Mouse (Mus musculus) stomach, embryonic 16.5 days (tissue): ENCODE data around the gene Rab11fip3. TPM values are rescaled to one million over a fixed set of nuclear protein-coding genes. Genes with fewer than 3 reads are reported as not detected.

Source experiments
- ATAC-seq: fragments of 200-750 bp; cut with Nextera tagmentation; 2 replicates; pipeline ENCODE4 v1.8.0; 2017; ENCODE audit warnings: moderate number of reproducible peaks, moderate TSS enrichment; ENCODE audit not compliant: insufficient read depth, low FRiP score
- H3K27ac ChIP-seq: fragments of 300-500 bp; sonication (generic); 2 replicates; pipeline ENCODE4 v1.5.1; 2014; ENCODE audit warnings: low read length
- H3K27me3 ChIP-seq: fragments of 300-500 bp; sonication (generic); 2 replicates; pipeline ENCODE4 v1.6.1; 2014; ENCODE audit warnings: low read length, control low read depth, mixed read lengths; ENCODE audit not compliant: control insufficient read depth, insufficient read depth
- H3K36me3 ChIP-seq: fragments of 300-500 bp; sonication (generic); 2 replicates; pipeline ENCODE4 v1.6.1; 2014; ENCODE audit warnings: low read length; ENCODE audit not compliant: control insufficient read depth, insufficient read depth
- H3K4me1 ChIP-seq: fragments of 300-500 bp; sonication (generic); 2 replicates; pipeline ENCODE4 v1.6.1; 2014; ENCODE audit warnings: low read length, control low read depth, mixed read lengths; ENCODE audit not compliant: control insufficient read depth, insufficient read depth
- H3K4me2 ChIP-seq: fragments of 300-500 bp; sonication (generic); 2 replicates; pipeline ENCODE4 v1.6.1; 2014; ENCODE audit warnings: low read depth, low read length, mixed read lengths
- H3K4me3 ChIP-seq: fragments of 300-500 bp; sonication (generic); replicated peaks from 2 replicates; pipeline ENCODE4 v1.5.1; 2014; ENCODE audit warnings: mild to moderate bottlenecking, low read length
- H3K9ac ChIP-seq: fragments of 300-500 bp; sonication (generic); 2 replicates; pipeline ENCODE4 v1.6.1; 2014; ENCODE audit warnings: low read length
- H3K9me3 ChIP-seq: fragments of 300-500 bp; sonication (generic); replicated peaks from 2 replicates; pipeline ENCODE4 v1.6.1; 2016; ENCODE audit warnings: low read length, control low read depth; ENCODE audit not compliant: control insufficient read depth
- WGBS: fragments of 180-500 bp; shearing (Covaris S2); extraction: QIAGEN DNeasy Blood & Tissue Kit; methylation state at CpG from one replicate; pipeline ENCODE4 v1.1.7; 2014; 5-methylcytosine and 5-hydroxymethylcytosine counted together
- polyA plus RNA-seq: library from polyadenylated mRNA; unstranded; fragments of >200 nt; fragmentation: Nextera tagmentation; extraction: Ambion mirVana; gene quantifications from 2 replicates; pipeline ENCODE4 v1.2.1, GENCODE M21; 2015

Rab11fip3 gene
- polyA plus RNA-seq, 1 experiment from 2014 or later, result 6.9 TPM

- H3K4me2 ChIP-seq, result no peak overlapping the region
- no peaks in the 10 kb centered on the region for H3K27me3 ChIP-seq
- no peak overlapping the region for H3K9ac ChIP-seq
- WGBS, result 93% methylated on average over 9 of the region's 9 CpGs
- no peak overlapping the region for H3K27ac ChIP-seq
- H3K9me3 ChIP-seq, result no peaks in the 10 kb centered on the region
- ATAC-seq, result no peak
- no peaks in the 10 kb centered on the region for H3K4me1 ChIP-seq
- no peak overlapping the region for H3K4me3 ChIP-seq
- H3K36me3 ChIP-seq, result no peaks in the 10 kb centered on the region
Observed at GRCm38 (mm10) chr17:26024674-26025073, 44.7 kb downstream of the Rab11fip3 start.

- Histone ChIP-seq H3K27me3 (no peaks in the 10 kb centered on the region), H3K4me1 (no peaks in the 10 kb centered on the region), H3K9ac (no peak overlapping the region), H3K9me3 (no peaks in the 10 kb centered on the region), H3K4me3 (no peak overlapping the region), H3K27ac (no peak overlapping the region), H3K4me2 (no peak overlapping the region), H3K36me3 (no peaks in the 10 kb centered on the region)
- WGBS, result 89% methylated on average over 8 of the region's 8 CpGs
- ATAC-seq, result no peak
Observed at GRCm38 (mm10) chr17:26023966-26024365, 45.4 kb downstream of the Rab11fip3 start.

GRCm38 (mm10) chr17:26023181-26023580 lies 46.2 kb downstream of the Rab11fip3 start:
- H3K36me3 ChIP-seq, result no peaks in the 10 kb centered on the region
- H3K9me3 ChIP-seq, result no peaks in the 10 kb centered on the region
- H3K4me1 ChIP-seq, result no peaks in the 10 kb centered on the region
- H3K4me3 ChIP-seq, result no peak overlapping the region
- ATAC-seq, result no peak
- H3K27ac ChIP-seq, result no peak overlapping the region; the same call in 1 of the 2 replicates
- no peak overlapping the region for H3K4me2 ChIP-seq
- 86% methylated on average over 5 of the region's 5 CpGs for WGBS
- no peak overlapping the region for H3K9ac ChIP-seq
- H3K27me3 ChIP-seq, result no peaks in the 10 kb centered on the region

GRCm38 (mm10) chr17:26021728-26022341 lies 47.5 kb downstream of the Rab11fip3 start:
- 0 out of 2 replicates have a peak overlapping the region, but pooled peaks have one; percentile 7 for H3K9ac ChIP-seq
- peak; percentile 25; the same call in 1 of the 2 replicates for ATAC-seq
- WGBS, result 62% methylated on average over 9 of the region's 9 CpGs
- H3K4me3 ChIP-seq, result no peak overlapping the region
- H3K4me2 ChIP-seq, result no peak overlapping the region
- peak overlapping the region; percentile 30; the same call in 1 of the 2 replicates for H3K27ac ChIP-seq
- H3K36me3 ChIP-seq, result no peaks in the 10 kb centered on the region
- H3K27me3 ChIP-seq, result no peaks in the 10 kb centered on the region
- H3K9me3 ChIP-seq, result no peaks in the 10 kb centered on the region
- H3K4me1 ChIP-seq, result no peaks in the 10 kb centered on the region

- no peak overlapping the region for H3K9ac ChIP-seq
- ATAC-seq, result no peak
- 78% methylated on average over 7 of the region's 7 CpGs for WGBS
- H3K27me3 ChIP-seq, result no peaks in the 10 kb centered on the region
- H3K9me3 ChIP-seq, result no peaks in the 10 kb centered on the region
- H3K27ac ChIP-seq, result no peak overlapping the region
- H3K4me3 ChIP-seq, result no peak overlapping the region
- no peak overlapping the region for H3K4me2 ChIP-seq
- no peaks in the 10 kb centered on the region for H3K36me3 ChIP-seq
- no peaks in the 10 kb centered on the region for H3K4me1 ChIP-seq
Observed at GRCm38 (mm10) chr17:26020848-26021347, 48.5 kb downstream of the Rab11fip3 start.

- Histone ChIP-seq H3K9ac (no peak overlapping the region), H3K4me3 (no peak overlapping the region), H3K9me3 (no peaks in the 10 kb centered on the region), H3K27me3 (no peaks in the 10 kb centered on the region), H3K36me3 (peaks cover 3% of the 10 kb centered on the region; the same call in 1 of the 2 replicates), H3K4me1 (no peaks in the 10 kb centered on the region), H3K27ac (no peak overlapping the region), H3K4me2 (no peak overlapping the region)
- no peak for ATAC-seq
- WGBS, result 51% methylated on average over 3 of the region's 3 CpGs
Observed at GRCm38 (mm10) chr17:26018388-26018787, 51.0 kb downstream of the Rab11fip3 start.

- no peak overlapping the region for H3K4me2 ChIP-seq
- whole genome bisulfite sequencing, result 62% methylated on average over 5 of the region's 5 CpGs
- no peaks in the 10 kb centered on the region for H3K4me1 ChIP-seq
- H3K4me3 ChIP-seq, result no peak overlapping the region
- no peak for ATAC-seq
- H3K36me3 ChIP-seq, result peaks cover 3% of the 10 kb centered on the region; the same call in 1 of the 2 replicates
- H3K9me3 ChIP-seq, result no peaks in the 10 kb centered on the region
- H3K9ac ChIP-seq, result no peak overlapping the region
- no peaks in the 10 kb centered on the region for H3K27me3 ChIP-seq
- H3K27ac ChIP-seq, result no peak overlapping the region
Observed at GRCm38 (mm10) chr17:26017949-26018348, 51.4 kb downstream of the Rab11fip3 start.

- no peak overlapping the region for H3K27ac ChIP-seq
- 81% methylated on average over 3 of the region's 3 CpGs for WGBS
- no peaks in the 10 kb centered on the region for H3K4me1 ChIP-seq
- no peak for ATAC-seq
- no peak overlapping the region for H3K4me2 ChIP-seq
- no peaks in the 10 kb centered on the region for H3K27me3 ChIP-seq
- H3K9ac ChIP-seq, result no peak overlapping the region
- no peaks in the 10 kb centered on the region for H3K9me3 ChIP-seq
- H3K36me3 ChIP-seq, result peaks cover 3% of the 10 kb centered on the region; the same call in 1 of the 2 replicates
- H3K4me3 ChIP-seq, result no peak overlapping the region
Observed at GRCm38 (mm10) chr17:26017021-26017420, 52.3 kb downstream of the Rab11fip3 start.

- Histone ChIP-seq H3K36me3 (peaks cover 3% of the 10 kb centered on the region; the same call in 1 of the 2 replicates), H3K27me3 (no peaks in the 10 kb centered on the region), H3K9me3 (no peaks in the 10 kb centered on the region), H3K27ac (no peak overlapping the region), H3K4me2 (no peak overlapping the region), H3K4me1 (no peaks in the 10 kb centered on the region), H3K4me3 (no peak overlapping the region), H3K9ac (no peak overlapping the region)
- 88% methylated on average over 10 of the region's 10 CpGs for WGBS
- no peak for ATAC-seq
Observed at GRCm38 (mm10) chr17:26013711-26014110, 55.6 kb downstream of the Rab11fip3 start.
